Mouse (Mus musculus) spleen, adult 2 months (tissue): ENCODE measurements at regions not wholly inside any gene's neighbourhood (a gene's known extent, or its start where the extent isn't known, plus 50 kb on each side); places are given as distances from the start of the nearest gene placed in this dataset.

Experiments
- CTCF ChIP-seq: fragments of 200-500 bp; IDR thresholded peaks from 2 replicates; pipeline ENCODE4 v1.5.1; 2011; ENCODE audit warnings: mild to moderate bottlenecking, inconsistent platforms; ENCODE audit not compliant: insufficient read depth, insufficient read length, insufficient replicate concordance; ENCODE audit errors: extremely low read depth
- POLR2A ChIP-seq: fragments of 200-500 bp; IDR thresholded peaks from 2 replicates; pipeline ENCODE4 v1.6.1; 2011; ENCODE audit warnings: low read depth, low read length, inconsistent platforms

DNA sequence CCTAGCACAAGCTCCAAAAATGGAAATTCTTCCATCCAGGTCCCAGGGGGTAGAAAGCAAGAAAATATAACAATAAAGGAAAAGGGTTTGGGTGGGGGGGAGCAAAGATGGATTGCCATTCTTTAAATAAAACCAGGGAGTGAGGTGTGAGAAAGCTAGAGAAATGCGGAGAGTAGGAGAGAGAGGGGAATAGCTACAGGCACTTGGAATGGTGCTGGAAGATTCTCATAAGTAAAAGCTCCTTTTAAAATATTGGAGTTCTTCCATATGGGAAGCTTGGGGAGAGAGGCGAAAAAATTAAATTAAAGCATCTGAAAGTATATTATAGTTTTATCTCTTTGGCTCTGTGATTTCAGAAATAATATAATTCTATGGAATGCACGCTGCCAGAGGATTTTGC is 328.6 kb downstream of the Rnf144a start:
- TF ChIP-seq POLR2A (no peak), CTCF (no peak)
